Mouse (Mus musculus): ENCODE measurements around the gene Wdr20. TPM values are rescaled to one million over a fixed set of nuclear protein-coding genes. Genes with fewer than 3 reads are reported as not detected.

Gene Wdr20
- total and polyA plus RNA-seq, 3 experiments: 16.4 to 47.1 (median 28.5) TPM

DNA sequence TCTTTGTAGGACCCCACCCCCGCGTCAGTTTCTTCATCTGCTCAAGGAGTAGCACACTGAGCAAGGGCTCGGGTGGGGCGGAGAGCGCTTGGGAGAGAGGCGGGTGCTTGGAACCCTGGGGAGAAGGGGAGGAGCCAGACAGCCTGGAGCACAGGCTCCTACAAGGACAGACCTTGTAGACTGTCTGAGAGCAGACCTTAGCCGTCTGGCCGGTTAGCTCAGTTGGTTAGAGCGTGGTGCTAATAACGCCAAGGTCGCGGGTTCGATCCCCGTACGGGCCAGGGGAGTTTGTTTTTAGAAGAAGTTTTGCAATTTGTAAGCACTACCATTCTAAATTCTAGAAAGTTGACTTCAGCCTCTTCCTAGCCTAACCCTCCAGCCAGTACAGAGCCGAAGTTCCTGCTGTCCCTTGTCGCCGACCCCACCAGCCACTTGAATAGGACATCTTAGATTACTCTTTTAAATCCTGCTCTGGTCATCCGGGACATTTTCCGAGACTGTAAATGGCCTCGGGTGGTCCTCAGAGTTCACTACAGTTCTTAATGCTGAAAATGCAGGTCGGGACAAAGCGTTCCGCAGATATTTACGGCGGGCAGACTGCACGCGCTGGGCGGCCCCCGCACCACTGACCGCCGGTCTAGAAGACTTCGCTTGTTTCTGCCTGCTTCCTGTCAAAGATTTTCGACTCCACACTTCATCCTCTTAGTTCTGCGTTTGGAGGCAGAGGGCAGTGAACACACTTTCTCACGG is 107.6 kb downstream of the Wdr20 start:
- TF ChIP-seq POLR2AphosphoS5 (IDR thresholded peaks at IDR 0.05; ENCODE audit: insufficient replicate concordance, low read depth, low read length): no peak
- no peak for TF ChIP-seq GATA1 (IDR thresholded peaks at IDR 0.05; ENCODE audit: borderline replicate concordance, low read length)
- TF ChIP-seq GATA2 (IDR thresholded peaks at IDR 0.05; ENCODE audit: borderline replicate concordance, low read depth, low read length): no peak
- TF ChIP-seq TAL1 (conservative IDR thresholded peaks at IDR 0.05; ENCODE audit: low read depth, low read length): no peak
- no peak for TF ChIP-seq CTCF (IDR thresholded peaks at IDR 0.05; ENCODE audit: low read depth, low read length)
- Histone ChIP-seq H3K4me3 (ENCODE audit: low read depth, low read length) (peak overlapping the region; percentile 72), H3K36me3 (replicated peaks) (no peaks in the 10 kb centered on the region), H3K9me3 (replicated peaks) (no peaks in the 10 kb centered on the region), H3K4me1 (ENCODE audit: insufficient read depth, low read depth, low read length) (peaks cover 63% of the 10 kb centered on the region), H3K27me3 (ENCODE audit: insufficient read depth, low read length) (peaks cover 9% of the 10 kb centered on the region)
- DNase-seq (ENCODE audit: low spot score) (peak; percentile 95), ATAC-seq (ENCODE audit: extremely low read depth, insufficient number of reproducible peaks, low FRiP score, poor library complexity, severe bottlenecking) (peak; percentile 87)

DNA sequence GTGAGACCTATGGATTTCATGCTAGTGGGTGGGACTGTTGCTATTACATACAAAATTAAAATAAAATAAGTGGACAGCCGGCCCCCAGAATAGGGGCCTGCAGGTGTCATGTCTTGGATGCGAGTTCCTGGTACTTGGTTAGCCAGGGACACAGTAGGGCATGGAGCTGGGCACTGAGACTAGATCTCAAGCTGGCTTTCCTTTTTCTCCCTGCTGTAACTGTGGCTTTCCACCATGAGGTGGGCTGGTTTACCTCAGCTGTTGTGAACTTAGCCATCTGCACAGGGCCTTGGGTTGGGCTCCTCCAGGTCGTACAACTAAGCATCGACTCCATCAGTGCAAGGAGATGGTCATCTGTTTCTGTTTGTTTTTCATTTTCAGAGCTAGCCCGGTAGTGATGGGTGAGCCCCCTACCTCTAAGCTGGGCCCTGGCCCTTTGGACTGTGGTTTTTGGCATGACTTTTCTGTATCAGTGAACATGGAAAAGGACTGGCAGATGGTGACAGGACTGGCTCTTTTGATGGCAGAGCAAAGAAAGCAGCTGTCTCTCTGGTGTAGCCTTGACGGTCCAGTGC is 108.5 kb downstream of the Wdr20 start:
- Histone ChIP-seq H3K27me3 (ENCODE audit: insufficient read depth, low read length) (peaks cover 6% of the 10 kb centered on the region; the same call in 1 of the 2 replicates), H3K4me1 (ENCODE audit: insufficient read depth, low read depth, low read length) (peaks cover 66% of the 10 kb centered on the region), H3K9me3 (replicated peaks) (no peaks in the 10 kb centered on the region), H3K36me3 (replicated peaks) (no peaks in the 10 kb centered on the region), H3K4me3 (ENCODE audit: low read depth, low read length) (no peak overlapping the region)
- ATAC-seq (ENCODE audit: extremely low read depth, insufficient number of reproducible peaks, low FRiP score, poor library complexity, severe bottlenecking): no peak
- TF ChIP-seq GATA1 (IDR thresholded peaks at IDR 0.05; ENCODE audit: borderline replicate concordance, low read length) (no peak), CTCF (IDR thresholded peaks at IDR 0.05; ENCODE audit: low read depth, low read length) (no peak), GATA2 (IDR thresholded peaks at IDR 0.05; ENCODE audit: borderline replicate concordance, low read depth, low read length) (no peak), POLR2AphosphoS5 (IDR thresholded peaks at IDR 0.05; ENCODE audit: insufficient replicate concordance, low read depth, low read length) (no peak), TAL1 (conservative IDR thresholded peaks at IDR 0.05; ENCODE audit: low read depth, low read length) (no peak)
- DNase-seq (ENCODE audit: low spot score): no peak

DNA sequence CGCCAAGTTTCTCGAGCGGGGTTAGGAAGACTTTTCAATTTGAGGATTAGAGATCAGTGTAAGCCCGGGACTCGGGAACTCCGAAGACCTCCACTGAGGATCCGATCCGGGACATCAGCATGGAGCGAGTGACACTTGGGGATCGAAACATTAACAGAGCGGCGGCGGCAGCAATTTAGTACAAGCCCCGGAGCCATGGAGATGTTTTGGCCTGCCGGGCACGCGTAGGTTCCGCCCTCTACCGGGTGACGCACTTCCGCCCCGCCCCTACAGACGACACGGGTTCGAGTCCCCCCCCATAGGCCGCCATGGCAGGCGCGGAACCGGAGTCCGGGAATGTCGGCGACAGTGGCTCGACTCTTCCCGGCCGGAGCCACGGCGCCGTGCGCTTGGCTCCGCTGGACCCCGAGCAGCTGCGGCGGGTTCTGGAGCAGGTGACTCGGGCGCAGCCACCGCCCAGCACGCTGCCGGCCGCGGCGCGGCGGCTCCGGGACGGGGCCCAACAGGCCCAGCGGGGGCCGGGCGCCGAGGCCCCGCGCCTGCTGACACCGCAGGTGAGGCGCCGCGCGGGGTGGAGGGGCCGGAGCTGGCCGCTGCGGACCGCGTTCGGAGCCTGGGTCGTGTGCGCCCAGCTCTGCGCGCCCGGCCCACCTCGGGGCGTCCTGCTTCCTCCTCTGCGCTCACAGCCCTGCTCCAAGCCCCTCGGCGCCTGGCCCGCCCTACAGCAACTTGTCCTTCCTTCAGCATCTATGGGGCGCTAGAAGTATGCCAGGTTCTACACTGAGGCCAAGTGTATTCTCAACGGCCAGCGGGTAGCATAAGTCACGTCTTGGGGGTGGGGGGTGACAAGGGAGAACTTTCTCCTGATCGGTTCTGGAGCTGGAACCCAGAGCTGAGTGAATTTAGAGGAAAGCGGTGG is 112.5 kb downstream of the Wdr20 start, which contains the start of gene Zfp839:
Zfp839 (plus strand) TSS at position 244 of the 919 bp plus-strand sequence.
- H3K36me3 ChIP-seq (replicated peaks): peaks cover 10% of the 10 kb centered on the region
- ATAC-seq (ENCODE audit: extremely low read depth, insufficient number of reproducible peaks, low FRiP score, poor library complexity, severe bottlenecking): peak; percentile 26; the same call in 1 of the 2 replicates
- H3K4me1 ChIP-seq (ENCODE audit: insufficient read depth, low read depth, low read length): peaks cover 65% of the 10 kb centered on the region
- no peaks in the 10 kb centered on the region for H3K9me3 ChIP-seq (replicated peaks)
- peaks cover 21% of the 10 kb centered on the region for H3K27me3 ChIP-seq (ENCODE audit: insufficient read depth, low read length)
- peak; percentile 81 for DNase-seq (ENCODE audit: low spot score)
- peak within 1 kb of the TSS; percentile 77 for H3K4me3 ChIP-seq (ENCODE audit: low read depth, low read length)
- no peak for TF ChIP-seq POLR2AphosphoS5 (IDR thresholded peaks at IDR 0.05; ENCODE audit: insufficient replicate concordance, low read depth, low read length)
- TF ChIP-seq GATA1 (IDR thresholded peaks at IDR 0.05; ENCODE audit: borderline replicate concordance, low read length): no peak
- no peak for TF ChIP-seq GATA2 (IDR thresholded peaks at IDR 0.05; ENCODE audit: borderline replicate concordance, low read depth, low read length)
- no peak for TF ChIP-seq CTCF (IDR thresholded peaks at IDR 0.05; ENCODE audit: low read depth, low read length)
- no peak for TF ChIP-seq TAL1 (conservative IDR thresholded peaks at IDR 0.05; ENCODE audit: low read depth, low read length)

DNA sequence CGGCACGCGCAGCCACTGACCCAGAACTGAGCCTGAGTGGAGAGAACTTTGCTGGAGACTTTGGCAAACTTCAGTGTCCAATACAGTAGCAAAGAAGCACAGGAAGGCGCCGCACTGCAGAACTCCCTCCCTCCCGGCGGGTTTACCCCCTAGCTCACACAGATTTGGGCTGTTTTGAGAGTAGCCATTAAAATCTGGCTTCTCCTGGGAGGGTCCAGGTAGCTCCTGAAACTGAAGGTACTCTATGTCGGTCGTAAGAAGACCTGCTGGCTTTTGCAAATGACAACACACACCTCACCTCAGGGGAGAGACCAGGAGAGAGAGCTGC is 113.1 kb downstream of the Wdr20 start:
- no peak for ATAC-seq (ENCODE audit: extremely low read depth, insufficient number of reproducible peaks, low FRiP score, poor library complexity, severe bottlenecking)

DNA sequence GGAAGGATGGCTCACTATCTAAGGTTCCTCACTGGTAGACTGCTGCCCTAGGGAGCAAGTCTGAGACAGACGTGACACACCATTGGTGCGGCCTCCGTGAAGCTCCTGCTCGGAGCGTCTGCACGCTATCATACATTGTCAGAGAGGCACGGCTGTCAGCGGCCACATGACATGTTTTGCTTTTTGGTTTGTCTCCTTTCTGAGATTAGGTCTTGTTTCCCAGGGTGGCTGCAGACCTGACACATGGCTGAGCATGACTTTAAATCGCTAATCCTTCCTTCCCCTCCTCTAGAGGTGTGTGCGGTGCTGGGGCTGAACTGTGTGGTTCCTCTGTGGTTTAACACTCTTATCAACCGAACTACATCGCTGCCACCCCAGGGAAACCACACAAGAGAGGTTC is 113.7 kb downstream of the Wdr20 start:
- H3K27me3 ChIP-seq (ENCODE audit: insufficient read depth, low read length): peaks cover 23% of the 10 kb centered on the region
- TF ChIP-seq CTCF (IDR thresholded peaks at IDR 0.05; ENCODE audit: low read depth, low read length) (no peak), GATA1 (IDR thresholded peaks at IDR 0.05; ENCODE audit: borderline replicate concordance, low read length) (no peak), GATA2 (IDR thresholded peaks at IDR 0.05; ENCODE audit: borderline replicate concordance, low read depth, low read length) (no peak), TAL1 (conservative IDR thresholded peaks at IDR 0.05; ENCODE audit: low read depth, low read length) (no peak), POLR2AphosphoS5 (IDR thresholded peaks at IDR 0.05; ENCODE audit: insufficient replicate concordance, low read depth, low read length) (no peak)
- peaks cover 54% of the 10 kb centered on the region for H3K4me1 ChIP-seq (ENCODE audit: insufficient read depth, low read depth, low read length)
- peak; percentile 51 for ATAC-seq (ENCODE audit: extremely low read depth, insufficient number of reproducible peaks, low FRiP score, poor library complexity, severe bottlenecking)
- peak overlapping the region; percentile 77 for H3K4me3 ChIP-seq (ENCODE audit: low read depth, low read length)
- DNase-seq (ENCODE audit: low spot score): peak; percentile 61
- peaks cover 21% of the 10 kb centered on the region for H3K36me3 ChIP-seq (replicated peaks)
- H3K9me3 ChIP-seq (replicated peaks): no peaks in the 10 kb centered on the region

More for the DNA sequence above, 113.1 kb downstream of the Wdr20 start:
- DNase-seq (ENCODE audit: low spot score): no peak
- Histone ChIP-seq H3K4me3 (ENCODE audit: low read depth, low read length) (peak overlapping the region; percentile 77), H3K27me3 (ENCODE audit: insufficient read depth, low read length) (peaks cover 23% of the 10 kb centered on the region), H3K9me3 (replicated peaks) (no peaks in the 10 kb centered on the region), H3K4me1 (ENCODE audit: insufficient read depth, low read depth, low read length) (peaks cover 59% of the 10 kb centered on the region), H3K36me3 (replicated peaks) (peaks cover 17% of the 10 kb centered on the region)
- TF ChIP-seq CTCF (IDR thresholded peaks at IDR 0.05; ENCODE audit: low read depth, low read length) (no peak), POLR2AphosphoS5 (IDR thresholded peaks at IDR 0.05; ENCODE audit: insufficient replicate concordance, low read depth, low read length) (no peak), GATA1 (IDR thresholded peaks at IDR 0.05; ENCODE audit: borderline replicate concordance, low read length) (no peak), TAL1 (conservative IDR thresholded peaks at IDR 0.05; ENCODE audit: low read depth, low read length) (no peak), GATA2 (IDR thresholded peaks at IDR 0.05; ENCODE audit: borderline replicate concordance, low read depth, low read length) (no peak)
